In genomic region chr4:4792992-4793834, GRCm38 (mm10) we compare ENCODE assay signal across 8 mouse cellular contexts. TPM values are rescaled to one million over a fixed set of nuclear protein-coding genes. Genes with fewer than 3 reads are reported as not detected.
DNase-seq lines count a peak whose midpoint lies in the region; ATAC-seq lines count a peak whose summit lies in the region.

Gene Impad1, minus strand, starts transcription at chr4:4793355.

- peak within 1 kb of the TSS; percentile 73 for H3K4me2 ChIP-seq in heart, embryonic 15.5 days
- peak within 1 kb of the TSS; percentile 77 for H3K4me2 ChIP-seq in liver, embryonic 15.5 days
- peak within 1 kb of the TSS; percentile 75 for H3K4me2 ChIP-seq in neural tube, embryonic 12.5 days (replicated peaks)

- H3K9me3 ChIP-seq in forebrain, embryonic 10.5 days: peaks cover 7% of the 10 kb centered on the region; the same call in 1 of the 2 replicates
- H3K9me3 ChIP-seq in heart, embryonic 15.5 days (replicated peaks): no peaks in the 10 kb centered on the region; the same call in 1 of the 2 replicates
- no peaks in the 10 kb centered on the region for H3K9me3 ChIP-seq in liver, embryonic 15.5 days (replicated peaks)
- no peaks in the 10 kb centered on the region for H3K9me3 ChIP-seq in neural tube, embryonic 12.5 days

- peak within 1 kb of the TSS; percentile 90 for H3K9ac ChIP-seq in heart, embryonic 15.5 days
- peak within 1 kb of the TSS; percentile 93 for H3K9ac ChIP-seq in liver, embryonic 15.5 days
- H3K9ac ChIP-seq in neural tube, embryonic 12.5 days: peak within 1 kb of the TSS; percentile 96

- peak within 1 kb of the TSS; percentile 93 for H3K4me3 ChIP-seq in forebrain, embryonic 10.5 days
- H3K4me3 ChIP-seq in heart, embryonic 15.5 days: peak within 1 kb of the TSS; percentile 91
- H3K4me3 ChIP-seq in liver, embryonic 15.5 days (replicated peaks): peak within 1 kb of the TSS; percentile 95
- peak within 1 kb of the TSS; percentile 93 for H3K4me3 ChIP-seq in neural tube, embryonic 12.5 days

- H3K27me3 ChIP-seq in forebrain, embryonic 10.5 days (ENCODE audit: poor library complexity, severe bottlenecking): no peaks in the 10 kb centered on the region
- H3K27me3 ChIP-seq in heart, embryonic 15.5 days: no peaks in the 10 kb centered on the region
- no peaks in the 10 kb centered on the region for H3K27me3 ChIP-seq in liver, embryonic 15.5 days
- no peaks in the 10 kb centered on the region for H3K27me3 ChIP-seq in neural tube, embryonic 12.5 days (replicated peaks)

- under 1% methylated on average over 48 of the region's 48 CpGs for WGBS in forebrain, embryonic 10.5 days
- 2% methylated on average over 47 of the region's 48 CpGs for WGBS in heart, embryonic 15.5 days
- under 1% methylated on average over 47 of the region's 48 CpGs for WGBS in liver, embryonic 15.5 days (ENCODE audit: insufficient replicate concordance)
- under 1% methylated on average over 48 of the region's 48 CpGs for WGBS in neural tube, embryonic 12.5 days

- H3K4me1 ChIP-seq in forebrain, embryonic 10.5 days: peaks cover 22% of the 10 kb centered on the region
- H3K4me1 ChIP-seq in heart, embryonic 15.5 days (replicated peaks): peaks cover 11% of the 10 kb centered on the region
- peaks cover 34% of the 10 kb centered on the region for H3K4me1 ChIP-seq in liver, embryonic 15.5 days (replicated peaks)
- H3K4me1 ChIP-seq in neural tube, embryonic 12.5 days: peaks cover 15% of the 10 kb centered on the region

- peak within 1 kb of the TSS; percentile 96 for H3K27ac ChIP-seq in forebrain, embryonic 10.5 days
- peak within 1 kb of the TSS; percentile 85 for H3K27ac ChIP-seq in heart, embryonic 15.5 days
- H3K27ac ChIP-seq in liver, embryonic 15.5 days (replicated peaks): peak within 1 kb of the TSS; percentile 91
- H3K27ac ChIP-seq in neural tube, embryonic 12.5 days: peak within 1 kb of the TSS; percentile 74

- ATAC-seq in heart, embryonic 15.5 days (replicated peaks; ENCODE audit: insufficient number of reproducible peaks, insufficient read depth, low FRiP score, low read depth): peak; percentile 97
- ATAC-seq in liver, embryonic 15.5 days (ENCODE audit: insufficient read depth): peak; percentile 87
- ATAC-seq in neural tube, embryonic 12.5 days (ENCODE audit: low FRiP score, low read depth): peak; percentile 97

- peaks cover 20% of the 10 kb centered on the region for H3K36me3 ChIP-seq in forebrain, embryonic 10.5 days (replicated peaks)
- H3K36me3 ChIP-seq in heart, embryonic 15.5 days: no peaks in the 10 kb centered on the region
- no peaks in the 10 kb centered on the region for H3K36me3 ChIP-seq in liver, embryonic 15.5 days (replicated peaks)
- H3K36me3 ChIP-seq in neural tube, embryonic 12.5 days: no peaks in the 10 kb centered on the region

- peak; percentile 78 to 87 for DNase-seq in CD8-positive naive resting alpha-beta T cell, adult 2 months (ENCODE audit: low read depth in 2 of 2, low spot score in 2 of 2)
- peak; percentile 58 for DNase-seq in c-Kit-positive CD71-negative TER-119-negative erythroid progenitor cells, embryonic 14.5 days (ENCODE audit: low read depth)
- DNase-seq in forebrain, embryonic 10.5 days (ENCODE audit: extremely low spot score, low spot score): peak; percentile 84
- DNase-seq in kidney, postnatal 36 days: peak; percentile 86 to 91
- DNase-seq in telencephalon, adult 2 months (ENCODE audit: low read depth, low spot score): peak; percentile 75

RNA-seq across cellular contexts. Expression of gene Impad1, which starts in this region (rescaled TPM):
- polyA plus RNA-seq in forebrain, embryonic 10.5 days (2016; fragmentation: Nextera tagmentation; extraction: Ambion mirVana): 32.4 and 34.9 TPM in 2 replicates
- 22.2 and 24.3 TPM in 2 replicates for polyA plus RNA-seq in heart, embryonic 15.5 days (2015; fragmentation: Nextera tagmentation; extraction: Ambion mirVana)
- polyA plus RNA-seq in liver, embryonic 15.5 days (2015; fragmentation: Nextera tagmentation; extraction: Ambion mirVana): 6.4 and 6.7 TPM in 2 replicates
- polyA plus RNA-seq in neural tube, embryonic 12.5 days (2016; fragmentation: Nextera tagmentation; extraction: Ambion mirVana): 38.2 and 40.3 TPM in 2 replicates

Comparison
In these comparisons a context has a peak if more than half of its experiments do, and no peak if none do; other contexts are left out.
1. Peak in every context shown above with its lines: DNase-seq, ATAC-seq, H3K4me3 ChIP-seq and H3K27ac ChIP-seq.